Mouse (Mus musculus) midbrain, embryonic 15.5 days (tissue): ENCODE measurements around the gene Rptor. TPM values are rescaled to one million over a fixed set of nuclear protein-coding genes. Genes with fewer than 3 reads are reported as not detected.

ENCODE experiments used
- ATAC-seq: fragments of 200-750 bp; cut with Nextera tagmentation; replicated peaks from 2 replicates; pipeline ENCODE4 v1.8.0; 2017; ENCODE audit warnings: moderate TSS enrichment
- H3K27ac ChIP-seq: fragments of 300-500 bp; sonication (generic); 2 replicates; pipeline ENCODE4 v1.5.1; 2015; ENCODE audit warnings: mild to moderate bottlenecking, inconsistent platforms
- H3K27me3 ChIP-seq: fragments of 300-500 bp; sonication (generic); replicated peaks from 2 replicates; pipeline ENCODE4 v1.6.1; 2015; ENCODE audit warnings: inconsistent platforms
- H3K36me3 ChIP-seq: fragments of 300-500 bp; sonication (generic); replicated peaks from 2 replicates; pipeline ENCODE4 v1.6.1; 2015; ENCODE audit warnings: inconsistent platforms
- H3K4me1 ChIP-seq: fragments of 300-500 bp; sonication (generic); 2 replicates; pipeline ENCODE4 v1.6.1; 2015; ENCODE audit warnings: inconsistent platforms
- H3K4me2 ChIP-seq: fragments of 300-500 bp; sonication (generic); 2 replicates; pipeline ENCODE4 v1.6.1; 2015; ENCODE audit warnings: inconsistent platforms, mild to moderate bottlenecking, moderate library complexity
- H3K4me3 ChIP-seq: fragments of 300-500 bp; sonication (generic); 2 replicates; pipeline ENCODE4 v1.5.1; 2015; ENCODE audit warnings: mild to moderate bottlenecking, inconsistent platforms
- H3K9ac ChIP-seq: fragments of 300-500 bp; sonication (generic); 2 replicates; pipeline ENCODE4 v1.6.1; 2015; ENCODE audit warnings: mild to moderate bottlenecking, inconsistent platforms
- H3K9me3 ChIP-seq: fragments of 300-500 bp; sonication (generic); 2 replicates; pipeline ENCODE4 v1.6.1; 2016; ENCODE audit warnings: inconsistent platforms
- WGBS: fragments of 180-500 bp; shearing (Covaris S2); methylation state at CpG from one replicate; pipeline ENCODE4 v1.1.7; 2015; ENCODE audit warnings: mixed read lengths; 5-methylcytosine and 5-hydroxymethylcytosine counted together
- polyA plus RNA-seq: library from polyadenylated mRNA; unstranded; fragments of >200 nt; fragmentation: Nextera tagmentation; extraction: Ambion mirVana; gene quantifications from 2 replicates; pipeline ENCODE4 v1.2.1, GENCODE M21; 2015

The Rptor gene
- polyA plus RNA-seq, 1 experiment from 2014 or later: 13.1 TPM

- Histone ChIP-seq H3K4me3 (no peak overlapping the region), H3K4me2 (no peak overlapping the region), H3K36me3 (no peaks in the 10 kb centered on the region), H3K9ac (no peak overlapping the region), H3K27me3 (no peaks in the 10 kb centered on the region), H3K9me3 (no peaks in the 10 kb centered on the region), H3K4me1 (peaks cover 9% of the 10 kb centered on the region; the same call in 1 of the 2 replicates), H3K27ac (no peak overlapping the region)
- WGBS: 87% methylated on average over 8 of the region's 8 CpGs
- no peak for ATAC-seq
These were observed 331.3 kb downstream of the Rptor start for GRCm38 (mm10) chr11:119933819-119934583.

DNA sequence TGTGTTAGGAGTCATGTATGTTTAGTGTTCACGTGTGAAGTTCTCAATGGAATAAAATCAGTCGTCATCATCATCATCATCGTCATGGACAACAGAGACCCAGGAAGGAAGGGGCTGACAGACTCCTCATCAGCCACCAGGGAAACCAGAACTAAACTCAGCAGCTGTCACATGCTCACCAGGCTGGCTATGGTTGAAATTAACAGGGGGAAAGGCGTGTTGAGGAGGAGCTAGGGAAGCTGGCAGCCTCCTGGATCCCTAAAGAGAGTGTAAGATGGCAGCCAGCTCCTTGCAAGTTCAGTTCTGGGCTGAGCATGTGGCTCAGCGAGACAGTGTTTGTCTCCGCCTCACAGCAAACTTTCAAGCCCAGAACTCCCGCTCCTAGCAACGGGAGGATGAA lies 332.1 kb downstream of the Rptor start:
- Histone ChIP-seq H3K9ac (no peak overlapping the region), H3K27me3 (no peaks in the 10 kb centered on the region), H3K9me3 (no peaks in the 10 kb centered on the region), H3K36me3 (no peaks in the 10 kb centered on the region), H3K4me3 (no peak overlapping the region), H3K4me1 (peaks cover 9% of the 10 kb centered on the region; the same call in 1 of the 2 replicates), H3K4me2 (no peak overlapping the region), H3K27ac (no peak overlapping the region)
- no peak for ATAC-seq
- 77% methylated on average over 8 of the region's 8 CpGs for WGBS

GRCm38 (mm10) chr11:119935457-119935856 lies 332.8 kb downstream of the Rptor start:
- H3K4me2 ChIP-seq: no peak overlapping the region

DNA sequence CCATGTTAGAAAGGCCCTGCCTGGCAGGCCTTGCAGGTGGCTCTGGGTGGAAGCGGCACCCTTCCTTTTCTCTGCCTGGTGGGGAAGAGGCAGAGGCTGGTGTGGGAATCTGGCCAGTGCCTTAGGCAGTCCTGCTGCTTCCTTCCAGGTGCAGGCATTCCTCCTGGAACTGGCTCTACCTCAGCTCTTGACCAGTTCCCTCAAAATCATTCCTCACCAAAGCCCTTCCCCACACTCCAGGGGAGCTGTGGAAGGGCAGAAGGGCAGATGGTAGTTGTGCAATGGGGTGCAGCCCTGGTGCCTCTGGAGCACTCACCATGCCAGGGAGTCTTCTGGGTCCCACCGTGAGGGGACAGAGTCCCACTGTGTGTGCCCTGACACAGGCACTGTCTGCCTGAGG lies 333.8 kb downstream of the Rptor start:
- H3K27me3 ChIP-seq: peaks cover 12% of the 10 kb centered on the region
- no peak overlapping the region for H3K4me3 ChIP-seq
- no peak overlapping the region for H3K4me2 ChIP-seq
- H3K9ac ChIP-seq: no peak overlapping the region
- peaks cover 12% of the 10 kb centered on the region for H3K4me1 ChIP-seq
- WGBS: 79% methylated on average over 2 of the region's 2 CpGs
- H3K36me3 ChIP-seq: no peaks in the 10 kb centered on the region
- H3K27ac ChIP-seq: no peak overlapping the region
- no peak for ATAC-seq
- H3K9me3 ChIP-seq: no peaks in the 10 kb centered on the region

More at GRCm38 (mm10) chr11:119935457-119935856, 332.8 kb downstream of the Rptor start:
- peaks cover 2% of the 10 kb centered on the region; the same call in 1 of the 2 replicates for H3K27me3 ChIP-seq
- peaks cover 9% of the 10 kb centered on the region; the same call in 1 of the 2 replicates for H3K4me1 ChIP-seq
- WGBS: 30% methylated on average over 6 of the region's 6 CpGs
- no peak overlapping the region for H3K27ac ChIP-seq
- no peak overlapping the region for H3K4me3 ChIP-seq
- H3K9me3 ChIP-seq: no peaks in the 10 kb centered on the region
- H3K9ac ChIP-seq: no peak overlapping the region
- ATAC-seq: no peak
- H3K36me3 ChIP-seq: no peaks in the 10 kb centered on the region

DNA sequence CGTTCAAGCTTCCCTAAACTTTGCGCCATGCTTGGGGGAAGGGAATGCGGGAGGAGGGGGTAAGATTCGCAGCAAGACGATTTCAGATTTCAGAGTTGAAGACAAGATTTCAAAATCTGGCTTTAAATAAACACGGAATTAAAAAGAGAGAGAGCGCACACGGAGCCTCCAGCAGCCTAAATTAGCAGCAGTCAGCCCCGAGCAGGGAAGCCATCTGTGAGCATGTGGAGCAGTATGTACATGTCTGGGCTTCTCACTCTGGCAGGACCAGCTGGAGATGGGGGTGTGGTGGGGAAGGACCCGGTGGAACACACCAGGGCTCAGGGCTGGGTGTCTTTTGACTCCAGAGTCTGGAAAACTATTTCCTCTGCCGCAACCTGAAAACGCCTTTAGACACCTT lies 334.5 kb downstream of the Rptor start:
- no peaks in the 10 kb centered on the region for H3K9me3 ChIP-seq
- WGBS: 70% methylated on average over 12 of the region's 12 CpGs
- no peak overlapping the region for H3K4me2 ChIP-seq
- ATAC-seq: no peak
- no peaks in the 10 kb centered on the region for H3K36me3 ChIP-seq
- no peak overlapping the region for H3K27ac ChIP-seq
- no peak overlapping the region for H3K9ac ChIP-seq
- H3K27me3 ChIP-seq: peaks cover 13% of the 10 kb centered on the region
- no peak overlapping the region for H3K4me3 ChIP-seq
- H3K4me1 ChIP-seq: peaks cover 20% of the 10 kb centered on the region

DNA sequence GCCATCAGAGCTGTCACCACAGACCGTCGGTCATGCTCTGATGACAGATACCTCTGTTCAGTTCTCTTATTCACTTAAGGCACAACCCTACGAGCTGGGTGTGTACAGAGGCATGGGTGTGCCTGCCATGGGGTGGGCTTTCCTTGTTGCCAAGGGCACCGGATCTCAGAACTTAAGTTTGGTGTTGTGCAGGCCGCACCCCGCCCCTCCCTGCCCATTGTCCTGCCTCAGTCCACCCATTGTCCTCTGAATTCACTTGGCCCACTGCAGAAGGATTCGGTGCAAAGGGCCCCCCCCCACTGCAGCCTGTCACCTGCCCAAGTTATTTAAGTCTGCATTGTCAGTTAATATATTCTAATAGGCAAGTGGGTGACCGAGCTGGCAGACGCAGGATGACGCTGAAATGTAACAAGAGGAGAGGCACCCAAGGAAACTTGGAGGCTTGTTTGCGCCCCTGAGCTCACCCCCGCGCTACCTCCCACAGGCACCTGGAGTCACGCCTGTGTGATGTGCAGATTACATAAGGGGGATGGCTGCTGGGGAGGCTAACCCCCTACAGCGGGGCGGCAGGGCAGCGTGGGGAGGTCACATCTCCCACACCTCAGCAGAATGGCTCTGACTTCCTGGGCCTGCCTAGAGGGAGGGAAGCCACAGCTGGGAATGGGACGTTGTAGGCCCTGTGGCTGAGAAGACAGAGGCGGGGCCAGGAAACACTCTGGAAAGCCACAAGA lies 335.2 kb downstream of the Rptor start:
- no peak for ATAC-seq
- Histone ChIP-seq H3K36me3 (no peaks in the 10 kb centered on the region), H3K9ac (no peak overlapping the region), H3K9me3 (no peaks in the 10 kb centered on the region), H3K4me3 (no peak overlapping the region), H3K27ac (no peak overlapping the region), H3K4me2 (no peak overlapping the region), H3K27me3 (peaks cover 13% of the 10 kb centered on the region), H3K4me1 (peaks cover 21% of the 10 kb centered on the region)
- 59% methylated on average over 19 of the region's 19 CpGs for WGBS

GRCm38 (mm10) chr11:119939073-119939710 lies 336.5 kb downstream of the Rptor start:
- Histone ChIP-seq H3K4me1 (peaks cover 31% of the 10 kb centered on the region), H3K9me3 (no peaks in the 10 kb centered on the region), H3K4me3 (no peak overlapping the region), H3K9ac (no peak overlapping the region), H3K27ac (no peak overlapping the region), H3K4me2 (no peak overlapping the region), H3K36me3 (no peaks in the 10 kb centered on the region), H3K27me3 (peaks cover 13% of the 10 kb centered on the region)
- ATAC-seq: no peak
- WGBS: 62% methylated on average over 8 of the region's 8 CpGs

DNA sequence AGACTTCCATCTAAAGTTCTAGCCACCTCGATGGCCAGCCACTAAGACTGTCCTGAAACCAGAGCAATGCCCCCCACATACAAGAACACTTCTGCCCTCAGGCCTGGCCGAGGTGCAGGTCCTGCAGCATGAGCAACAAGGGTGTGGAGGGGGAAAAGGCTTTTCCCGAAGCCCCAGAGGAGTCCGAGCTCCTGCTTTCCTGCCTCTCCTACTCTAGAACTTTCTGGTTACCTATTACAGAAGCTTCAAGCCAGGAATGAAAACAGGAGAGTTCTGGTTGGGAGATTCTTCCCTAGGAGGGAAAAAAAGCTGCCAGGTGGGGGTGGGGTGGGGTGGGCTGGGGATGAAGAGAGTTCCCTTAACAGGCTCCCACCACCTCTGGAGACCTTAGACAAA lies 337.0 kb downstream of the Rptor start:
- H3K9ac ChIP-seq: no peak overlapping the region
- no peak for ATAC-seq
- H3K36me3 ChIP-seq: no peaks in the 10 kb centered on the region
- H3K27me3 ChIP-seq: peaks cover 13% of the 10 kb centered on the region
- no peaks in the 10 kb centered on the region for H3K9me3 ChIP-seq
- no peak overlapping the region for H3K27ac ChIP-seq
- H3K4me1 ChIP-seq: peaks cover 33% of the 10 kb centered on the region
- 61% methylated on average over 4 of the region's 4 CpGs for WGBS
- H3K4me3 ChIP-seq: no peak overlapping the region
- H3K4me2 ChIP-seq: no peak overlapping the region

DNA sequence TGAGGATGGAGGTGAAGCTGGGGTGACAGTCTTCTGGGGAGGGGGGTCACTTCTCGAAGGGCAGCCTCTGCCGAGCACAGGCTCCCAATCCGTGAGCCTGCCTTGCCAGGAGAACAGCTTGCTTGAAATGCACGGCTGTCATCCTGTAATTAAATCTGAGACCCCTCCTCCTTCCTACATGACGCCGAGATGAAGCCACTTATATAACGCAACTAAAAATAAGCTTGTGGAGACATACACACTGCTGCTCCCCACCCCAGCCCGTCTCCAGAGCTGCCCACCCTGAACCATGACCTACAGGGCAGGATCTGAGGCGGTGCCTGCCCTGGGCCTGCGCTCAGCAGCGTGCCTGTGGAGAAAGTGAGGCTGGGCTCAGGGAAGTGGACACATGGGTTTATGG lies 337.4 kb downstream of the Rptor start:
- Histone ChIP-seq H3K4me1 (peaks cover 33% of the 10 kb centered on the region), H3K9me3 (no peaks in the 10 kb centered on the region), H3K27ac (no peak overlapping the region), H3K36me3 (no peaks in the 10 kb centered on the region), H3K4me3 (no peak overlapping the region), H3K4me2 (no peak overlapping the region), H3K9ac (no peak overlapping the region), H3K27me3 (peaks cover 13% of the 10 kb centered on the region)
- no peak for ATAC-seq
- 68% methylated on average over 11 of the region's 11 CpGs for WGBS

DNA sequence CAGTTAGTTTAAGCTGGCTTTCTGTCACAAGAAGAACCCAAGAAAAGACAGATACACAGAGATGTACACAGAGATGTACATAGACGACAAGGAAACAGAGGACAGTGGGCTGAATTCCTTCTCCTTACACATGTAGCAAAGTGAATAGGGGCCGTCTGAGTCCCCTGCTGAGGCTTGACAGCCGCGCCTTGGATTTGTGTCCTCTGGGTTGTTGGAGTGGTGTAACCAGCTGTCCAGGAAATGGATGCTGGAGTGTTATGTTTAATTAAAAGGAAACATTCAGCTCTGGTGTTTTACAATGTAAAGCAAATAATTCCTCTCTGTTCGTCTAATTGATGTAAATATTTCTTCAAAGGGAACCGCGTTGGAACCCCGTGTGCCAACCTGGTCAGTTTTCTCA lies 339.1 kb downstream of the Rptor start:
- Histone ChIP-seq H3K36me3 (no peaks in the 10 kb centered on the region), H3K4me2 (peak overlapping the region; percentile 78), H3K9me3 (no peaks in the 10 kb centered on the region), H3K27me3 (peaks cover 13% of the 10 kb centered on the region), H3K4me1 (peaks cover 31% of the 10 kb centered on the region), H3K9ac (no peak overlapping the region), H3K4me3 (peak overlapping the region; percentile 68), H3K27ac (peak overlapping the region; percentile 3; the same call in 1 of the 2 replicates)
- no peak for ATAC-seq
- WGBS: 4% methylated on average over 8 of the region's 8 CpGs

DNA sequence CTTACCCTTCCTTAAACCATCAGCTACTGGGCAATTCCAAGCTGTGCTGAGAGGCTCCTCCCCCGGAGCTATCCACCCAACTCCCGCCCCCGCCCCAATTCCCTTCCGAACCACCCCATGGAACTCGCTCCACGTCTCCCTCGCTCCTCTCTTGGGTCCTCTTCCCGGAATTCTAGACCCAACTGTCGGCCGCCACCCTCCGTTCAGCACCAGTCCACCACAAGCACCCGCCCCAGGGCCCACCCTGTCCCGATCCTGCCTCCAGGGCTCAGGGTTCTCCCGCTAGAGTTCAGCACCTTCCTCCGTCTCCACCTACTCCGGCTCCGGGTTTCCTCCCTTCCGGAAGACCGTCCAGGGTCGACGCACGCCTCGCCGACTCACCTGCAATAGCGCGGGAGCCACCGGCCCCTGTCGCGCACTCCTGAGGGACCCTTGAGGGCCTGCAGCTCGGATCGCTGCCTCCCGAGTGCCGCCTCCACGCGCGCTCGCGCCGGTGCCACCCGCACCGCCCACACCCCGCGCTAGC lies 339.6 kb downstream of the Rptor start:
- H3K27ac ChIP-seq: peak overlapping the region; percentile 69
- H3K4me1 ChIP-seq: peaks cover 28% of the 10 kb centered on the region
- H3K4me3 ChIP-seq: peak overlapping the region; percentile 68
- peak overlapping the region; percentile 78 for H3K4me2 ChIP-seq
- under 1% methylated on average over 42 of the region's 43 CpGs for WGBS
- peak overlapping the region; percentile 51 for H3K9ac ChIP-seq
- no peaks in the 10 kb centered on the region for H3K36me3 ChIP-seq
- no peaks in the 10 kb centered on the region for H3K9me3 ChIP-seq
- peak; percentile 74 for ATAC-seq
- peaks cover 13% of the 10 kb centered on the region for H3K27me3 ChIP-seq
